Mouse (Mus musculus) bone marrow, adult 2 months (tissue): ENCODE measurements around the gene Vegfb.

Source experiments
- CTCF ChIP-seq: fragments of 200-500 bp; IDR thresholded peaks from 2 replicates; pipeline ENCODE4 v1.5.1; 2011; ENCODE audit warnings: low read length, control low read depth; ENCODE audit not compliant: control insufficient read depth, insufficient read depth
- POLR2A ChIP-seq: fragments of 200-500 bp; IDR thresholded peaks from 2 replicates; pipeline ENCODE4 v1.6.1; 2011; ENCODE audit warnings: low read depth, mild to moderate bottlenecking, control low read depth, low read length, borderline replicate concordance; ENCODE audit not compliant: control insufficient read depth

- TF ChIP-seq CTCF, result no peak
- TF ChIP-seq POLR2A, result no peak
Observed at GRCm38 (mm10) chr19:6973581-6974190, 13.8 kb downstream of the Vegfb start.
